Mouse (Mus musculus): ENCODE measurements around the gene Elmo3. TPM values are rescaled to one million over a fixed set of nuclear protein-coding genes. Genes with fewer than 3 reads are reported as not detected.

Elmo3 gene
- total and polyA plus RNA-seq, 3 experiments, result 1.3 to 2.9 TPM; not detected in 1

- peak overlapping the region; percentile 44; the same call in 1 of the 2 replicates for H3K27ac ChIP-seq (ENCODE audit: control insufficient read depth, low read depth, low read length)
- H3K4me1 ChIP-seq (ENCODE audit: control insufficient read depth in 1 of 2, insufficient read depth in 2 of 2, low read length in 2 of 2), result peaks cover 7 to 16% of the 10 kb centered on the region in 2 experiments
- H3K9me3 ChIP-seq (replicated peaks; ENCODE audit: insufficient read depth, low read length), result no peaks in the 10 kb centered on the region
- H3K79me2 ChIP-seq (ENCODE audit: control insufficient read depth, insufficient read depth, low read length, poor library complexity), result no peaks in the 10 kb centered on the region; the same call in 1 of the 2 replicates
- peak overlapping the region; percentile 74 to 81 for H3K4me3 ChIP-seq (ENCODE audit: control insufficient read depth in 1 of 2, insufficient read depth in 1 of 2, low read depth in 2 of 2, low read length in 2 of 2)
- H3K9ac ChIP-seq (ENCODE audit: control insufficient read depth, low read depth, low read length, poor library complexity, severe bottlenecking), result peak overlapping the region; percentile 96
- TF ChIP-seq USF1 (IDR thresholded peaks at IDR 0.05; ENCODE audit: low read depth, low read length), result no peak
- TF ChIP-seq POLR2A (IDR thresholded peaks at IDR 0.05; ENCODE audit: control insufficient read depth in 1 of 2, insufficient read depth in 1 of 2, low read depth in 1 of 2, low read length in 2 of 2, poor library complexity in 1 of 2), result 0 out of 4 replicates have a peak, but pooled peaks of 1 of the 2 experiments have one; percentile 13
- peaks cover 0 to 10% of the 10 kb centered on the region in 2 experiments; a peak in 2 of 4 replicates for H3K36me3 ChIP-seq (ENCODE audit: control insufficient read depth in 1 of 2, insufficient read depth in 2 of 2, low read length in 2 of 2)
- no peak for DNase-seq (ENCODE audit: low read depth, low spot score)
- H3K27me3 ChIP-seq (ENCODE audit: control insufficient read depth in 1 of 2, insufficient read depth in 2 of 2, low read length in 2 of 2), result no peaks in the 10 kb centered on the region
Observed at GRCm38 (mm10) chr8:105270101-105270915, 35.1 kb upstream of the Elmo3 start.

- TF ChIP-seq JUND (IDR thresholded peaks at IDR 0.05; ENCODE audit: low read depth, low read length) (no peak), CHD2 (IDR thresholded peaks at IDR 0.05; ENCODE audit: low read length) (no peak), HCFC1 (IDR thresholded peaks at IDR 0.05; ENCODE audit: low read depth, low read length) (no peak), E2F4 (IDR thresholded peaks at IDR 0.05; ENCODE audit: borderline replicate concordance, low read depth, low read length) (no peak)
Observed at GRCm38 (mm10) chr8:105270916-105271186, 34.5 kb upstream of the Elmo3 start.

GRCm38 (mm10) chr8:105275387-105275786 lies 30.0 kb upstream of the Elmo3 start:
- TF ChIP-seq HCFC1 (IDR thresholded peaks at IDR 0.05; ENCODE audit: low read depth, low read length) (no peak), NELFE (IDR thresholded peaks at IDR 0.05; ENCODE audit: low read depth, low read length) (no peak), TAL1 (IDR thresholded peaks at IDR 0.05; ENCODE audit: low read length) (no peak), CHD2 (IDR thresholded peaks at IDR 0.05; ENCODE audit: low read length) (no peak), GABPA (IDR thresholded peaks at IDR 0.05; ENCODE audit: low read depth, low read length) (no peak), E2F4 (IDR thresholded peaks at IDR 0.05; ENCODE audit: borderline replicate concordance, low read depth, low read length) (no peak), RCOR1 (IDR thresholded peaks at IDR 0.05; ENCODE audit: low read depth, low read length) (no peak), ZNF384 (IDR thresholded peaks at IDR 0.05; ENCODE audit: low read depth, low read length) (no peak), TBP (IDR thresholded peaks at IDR 0.05; ENCODE audit: low read depth, low read length) (no peak), UBTF (IDR thresholded peaks at IDR 0.05; ENCODE audit: borderline replicate concordance, insufficient read depth, low read depth, low read length) (no peak), MYC (IDR thresholded peaks at IDR 0.05; ENCODE audit: low read depth, low read length) (no peak), ZMIZ1 (IDR thresholded peaks at IDR 0.05; ENCODE audit: low read depth, low read length) (no peak), USF2 (IDR thresholded peaks at IDR 0.05; ENCODE audit: borderline replicate concordance in 1 of 2, insufficient read depth in 1 of 2, low read depth in 1 of 2, low read length in 2 of 2) (no peak), BHLHE40 (IDR thresholded peaks at IDR 0.05; ENCODE audit: borderline replicate concordance, low read depth, low read length) (no peak), KAT2A (conservative IDR thresholded peaks at IDR 0.05; ENCODE audit: low read depth, low read length) (no peak), TCF12 (IDR thresholded peaks at IDR 0.05; ENCODE audit: low read depth, low read length) (no peak), SIN3A (IDR thresholded peaks at IDR 0.05; ENCODE audit: low read length) (no peak)
- Histone ChIP-seq H3K36me3 (ENCODE audit: control insufficient read depth in 1 of 2, insufficient read depth in 2 of 2, low read length in 2 of 2) (peaks cover 0 to 7% of the 10 kb centered on the region in 2 experiments; a peak in 2 of 4 replicates), H3K27ac (ENCODE audit: control insufficient read depth, low read depth, low read length) (no peak overlapping the region), H3K9me3 (replicated peaks; ENCODE audit: insufficient read depth, low read length) (no peaks in the 10 kb centered on the region), H3K4me1 (ENCODE audit: control insufficient read depth in 1 of 2, insufficient read depth in 2 of 2, low read length in 2 of 2) (peaks cover 8 to 16% of the 10 kb centered on the region in 2 experiments), H3K4me3 (ENCODE audit: control insufficient read depth in 1 of 2, insufficient read depth in 1 of 2, low read depth in 2 of 2, low read length in 2 of 2) (no peak overlapping the region), H3K9ac (ENCODE audit: control insufficient read depth, low read depth, low read length, poor library complexity, severe bottlenecking) (no peak overlapping the region), H3K27me3 (ENCODE audit: control insufficient read depth in 1 of 2, insufficient read depth in 2 of 2, low read length in 2 of 2) (no peaks in the 10 kb centered on the region), H3K79me2 (ENCODE audit: control insufficient read depth, insufficient read depth, low read length, poor library complexity) (no peaks in the 10 kb centered on the region)
- no peak for DNase-seq (ENCODE audit: low read depth, low spot score)

More at GRCm38 (mm10) chr8:105270916-105271186, 34.5 kb upstream of the Elmo3 start:
- Histone ChIP-seq H3K4me3 (ENCODE audit: control insufficient read depth in 1 of 2, insufficient read depth in 1 of 2, low read depth in 2 of 2, low read length in 2 of 2) (no peak overlapping the region), H3K27me3 (ENCODE audit: control insufficient read depth in 1 of 2, insufficient read depth in 2 of 2, low read length in 2 of 2) (no peaks in the 10 kb centered on the region), H3K4me1 (ENCODE audit: control insufficient read depth in 1 of 2, insufficient read depth in 2 of 2, low read length in 2 of 2) (peaks cover 7 to 12% of the 10 kb centered on the region in 2 experiments), H3K9ac (ENCODE audit: control insufficient read depth, low read depth, low read length, poor library complexity, severe bottlenecking) (no peak overlapping the region), H3K79me2 (ENCODE audit: control insufficient read depth, insufficient read depth, low read length, poor library complexity) (no peaks in the 10 kb centered on the region; the same call in 1 of the 2 replicates), H3K9me3 (replicated peaks; ENCODE audit: insufficient read depth, low read length) (no peaks in the 10 kb centered on the region), H3K36me3 (ENCODE audit: control insufficient read depth in 1 of 2, insufficient read depth in 2 of 2, low read length in 2 of 2) (peaks cover 0 to 10% of the 10 kb centered on the region in 2 experiments; a peak in 2 of 4 replicates), H3K27ac (ENCODE audit: control insufficient read depth, low read depth, low read length) (no peak overlapping the region)
- no peak for DNase-seq (ENCODE audit: low read depth, low spot score)

Measured in MEL (cell line).